Mouse (Mus musculus): ENCODE results near the gene C1qa.

DNA sequence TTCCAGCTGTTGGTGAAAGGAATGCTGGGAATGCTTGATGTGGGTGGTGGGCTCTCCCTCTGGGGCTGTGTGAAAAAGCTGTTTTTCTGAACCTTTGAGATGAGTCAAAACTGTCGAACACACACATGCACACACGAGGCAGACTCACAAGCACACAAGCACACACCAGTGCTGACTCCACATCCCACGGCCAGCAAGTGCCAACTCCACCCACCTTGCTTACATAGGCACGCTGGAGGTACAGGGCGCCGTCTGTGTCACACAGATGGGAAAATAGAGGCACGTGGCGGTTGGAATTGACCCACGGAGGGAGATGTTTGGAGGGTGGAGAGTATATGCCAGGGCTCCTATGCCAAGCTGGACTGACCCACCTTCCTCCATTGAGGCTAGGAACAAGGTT lies 13.2 kb upstream of the C1qa start:
- TF ChIP-seq ZC3H11A (IDR thresholded peaks at IDR 0.05; ENCODE audit: borderline replicate concordance, low read depth, low read length) (no peak), CHD2 (IDR thresholded peaks at IDR 0.05; ENCODE audit: low read depth, low read length) (no peak), ZNF384 (IDR thresholded peaks at IDR 0.05; ENCODE audit: low read depth, low read length) (no peak), MAFK (IDR thresholded peaks at IDR 0.05; ENCODE audit: insufficient read depth, low read depth, low read length) (no peak), HCFC1 (IDR thresholded peaks at IDR 0.05; ENCODE audit: borderline replicate concordance, insufficient read depth, low read length) (no peak)

Measured in ES-E14 (cell line).